Mouse (Mus musculus) lung, adult 2 months (tissue): ENCODE measurements around the gene Pitpnm1.

Source experiments
- CTCF ChIP-seq: fragments of 200-500 bp; IDR thresholded peaks from 2 replicates; pipeline ENCODE4 v1.5.1; 2011; ENCODE audit warnings: mild to moderate bottlenecking, low read length, control low read depth; ENCODE audit not compliant: insufficient read depth
- POLR2A ChIP-seq: fragments of 200-500 bp; IDR thresholded peaks from 2 replicates; pipeline ENCODE4 v1.6.1; 2011; ENCODE audit warnings: low read depth, mild to moderate bottlenecking, control low read depth, low read length, borderline replicate concordance; ENCODE audit errors: extremely low read depth

DNA sequence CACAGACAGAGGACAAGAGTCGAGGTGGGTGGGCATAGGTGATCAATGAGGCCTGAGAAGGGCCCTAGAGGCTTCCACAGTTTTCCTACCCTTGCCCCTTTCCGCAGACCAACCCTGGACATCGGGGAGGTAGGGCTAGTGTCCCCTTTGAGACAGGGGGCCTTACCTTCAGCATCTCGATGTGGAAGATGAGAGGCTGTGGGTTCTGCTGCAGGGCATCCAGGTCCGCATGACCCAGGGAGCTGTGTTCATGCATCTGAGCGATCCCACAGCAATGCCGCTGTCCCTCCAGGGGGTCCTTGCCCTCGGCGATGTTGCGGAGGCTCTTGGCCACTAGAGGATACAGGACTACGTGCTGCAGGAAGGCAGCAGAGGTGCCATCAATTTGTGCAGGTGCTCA lies 16.0 kb downstream of the Pitpnm1 start:
- TF ChIP-seq CTCF (no peak), POLR2A (no peak)
